Mouse (Mus musculus): Measurements from ENCODE around the gene Pex11b.
"Not testable (repeated sequence)": the region's sequence is repeated elsewhere in the genome, so short reads cannot be mapped to it uniquely, and the experiment has no call there.

The Pex11b gene

GRCm38 (mm10) chr3:96634928-96635879, at the start of gene Pex11b, which contains the start of gene Gm42957:
Gene Pex11b, plus strand, starts transcription at chr3:96635376.
Gene Gm42957, plus strand, starts transcription at chr3:96635474.
- peak; percentile 87 to 89 for DNase-seq

DNA sequence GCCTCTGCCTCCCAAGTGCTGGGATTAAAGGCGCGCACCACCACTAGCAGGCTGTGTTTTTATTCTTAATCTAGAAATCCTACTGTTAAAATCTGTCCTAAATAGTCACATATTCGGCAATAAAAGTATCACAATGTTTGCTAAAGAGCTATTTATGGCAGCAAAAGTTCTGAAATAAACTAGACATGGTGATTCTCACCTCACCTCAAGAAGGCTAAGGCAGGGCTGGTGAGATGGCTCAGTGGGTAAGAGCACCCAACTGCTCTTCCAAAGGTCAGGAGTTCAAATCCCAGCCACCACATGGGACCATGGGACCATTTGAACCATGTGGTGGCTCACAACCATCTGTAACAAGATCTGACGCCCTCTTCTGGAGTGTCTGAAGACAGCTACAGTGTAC, 44.5 kb upstream of the Pex11b start:
- no peak for DNase-seq

GRCm38 (mm10) chr3:96593374-96593773, 41.8 kb upstream of the Pex11b start:
- peak in 1 of 2 experiments; percentile 62 for DNase-seq

- peak; percentile 97 to 98 for DNase-seq
These were observed 41.2 kb upstream of the Pex11b start, which contains the start of gene Polr3gl for GRCm38 (mm10) chr3:96593790-96594560. Gene Polr3gl, minus strand, starts transcription at chr3:96594181.

DNA sequence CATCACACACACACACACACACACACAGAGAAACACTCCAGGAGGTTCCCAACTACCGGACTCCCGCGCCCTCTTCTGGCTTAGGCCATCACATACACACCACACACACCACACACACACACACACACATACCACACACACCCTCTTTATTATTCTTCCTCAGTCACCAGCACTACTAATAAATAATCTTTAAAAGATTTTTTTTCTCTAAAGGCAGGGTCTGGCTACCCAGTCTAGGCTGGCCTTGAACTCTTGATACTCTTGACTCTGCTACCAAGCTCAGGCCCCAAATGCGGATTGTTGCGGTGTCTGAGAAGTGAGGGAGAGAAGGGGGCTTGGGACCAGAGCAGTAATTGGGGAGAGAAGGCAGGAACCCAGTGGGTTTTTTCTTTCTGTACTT, 40.3 kb upstream of the Pex11b start:
- DNase-seq, result peak in 1 of 2 experiments; percentile 49

DNA sequence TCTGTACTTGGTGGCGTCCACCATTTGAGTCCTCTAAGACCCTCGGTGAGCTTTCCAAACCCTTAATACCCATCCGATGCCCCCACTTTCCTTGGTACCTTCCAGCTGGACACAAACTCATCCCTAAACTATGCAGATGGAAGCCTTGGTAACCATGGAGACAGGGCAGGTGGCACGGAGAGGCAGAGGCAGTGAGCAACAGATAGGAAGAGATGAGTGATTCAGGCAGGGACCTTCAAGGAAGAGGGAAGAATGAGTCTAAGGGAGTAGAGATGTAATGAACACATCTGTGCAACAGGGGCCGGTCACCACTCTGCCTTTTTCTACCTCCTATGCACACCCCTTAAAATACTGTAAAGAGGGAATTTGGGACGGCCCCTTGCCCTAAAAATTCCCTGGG, 39.5 kb upstream of the Pex11b start:
- DNase-seq, result peak; percentile 57 to 65

GRCm38 (mm10) chr3:96596228-96596707, 38.9 kb upstream of the Pex11b start, which contains the start of gene Ankrd34a:
Gene Ankrd34a, plus strand, starts transcription at chr3:96596636.
- DNase-seq, result peak; percentile 88

DNA sequence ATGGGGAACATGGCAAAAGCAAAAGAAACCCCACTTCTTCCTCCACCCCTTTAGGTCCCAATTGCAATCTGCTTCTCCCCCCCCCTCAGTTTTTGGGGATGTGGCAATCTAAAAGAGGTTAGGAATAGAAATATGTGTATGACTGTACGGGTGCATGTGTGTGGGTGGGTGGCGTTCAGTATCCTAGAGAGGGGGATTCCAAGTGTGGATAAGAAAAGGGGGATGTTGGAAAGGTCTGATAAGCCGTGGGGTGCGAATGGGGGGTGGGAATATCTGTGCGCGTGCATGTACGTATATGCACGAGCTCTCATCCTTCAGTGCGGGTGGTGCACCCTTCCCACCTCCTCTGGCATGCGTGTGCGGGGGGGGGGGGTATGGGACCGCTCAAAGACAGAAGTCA, 38.3 kb upstream of the Pex11b start:
- peak; percentile 48 to 55 for DNase-seq

DNA sequence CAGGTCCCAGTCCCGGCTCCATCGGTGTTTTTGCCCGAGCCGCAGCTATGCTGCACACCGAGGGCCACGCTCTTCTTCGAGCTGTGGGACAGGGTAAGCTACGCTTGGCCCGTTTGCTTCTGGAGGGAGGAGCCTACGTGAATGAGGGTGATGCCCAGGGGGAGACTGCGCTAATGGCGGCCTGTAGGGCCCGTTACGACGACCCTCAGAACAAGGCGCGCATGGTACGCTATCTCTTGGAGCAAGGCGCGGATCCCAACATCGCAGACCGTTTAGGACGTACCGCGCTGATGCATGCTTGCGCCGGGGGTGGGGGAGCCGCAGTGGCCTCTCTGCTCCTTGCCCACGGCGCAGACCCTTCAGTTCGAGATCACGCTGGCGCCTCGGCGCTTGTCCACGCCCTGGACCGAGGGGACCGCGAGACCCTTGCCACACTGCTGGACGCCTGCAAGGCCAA, 37.7 kb upstream of the Pex11b start:
- peak; percentile 54 to 68 for DNase-seq

- peak; percentile 78 to 82 for DNase-seq
These were observed 36.8 kb upstream of the Pex11b start for GRCm38 (mm10) chr3:96598156-96599068.

DNA sequence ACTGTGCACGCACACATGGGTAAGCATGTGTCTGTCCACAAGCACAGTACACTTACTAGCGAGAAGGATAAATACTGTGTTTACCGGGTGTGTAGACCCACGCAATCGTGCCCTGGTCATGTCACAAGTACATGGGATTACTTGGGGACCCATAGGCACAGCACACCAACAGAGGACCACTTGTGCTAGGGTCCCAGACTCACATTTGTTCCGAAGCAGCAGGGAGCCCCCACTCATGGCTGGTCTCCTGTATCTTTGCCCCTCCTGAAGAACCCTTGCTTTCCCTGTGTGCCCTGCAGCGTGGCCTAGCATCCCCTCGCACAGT, 36.1 kb upstream of the Pex11b start:
- no peak for DNase-seq

- no peak for DNase-seq
These were observed 35.8 kb upstream of the Pex11b start for GRCm38 (mm10) chr3:96599411-96599810.

DNA sequence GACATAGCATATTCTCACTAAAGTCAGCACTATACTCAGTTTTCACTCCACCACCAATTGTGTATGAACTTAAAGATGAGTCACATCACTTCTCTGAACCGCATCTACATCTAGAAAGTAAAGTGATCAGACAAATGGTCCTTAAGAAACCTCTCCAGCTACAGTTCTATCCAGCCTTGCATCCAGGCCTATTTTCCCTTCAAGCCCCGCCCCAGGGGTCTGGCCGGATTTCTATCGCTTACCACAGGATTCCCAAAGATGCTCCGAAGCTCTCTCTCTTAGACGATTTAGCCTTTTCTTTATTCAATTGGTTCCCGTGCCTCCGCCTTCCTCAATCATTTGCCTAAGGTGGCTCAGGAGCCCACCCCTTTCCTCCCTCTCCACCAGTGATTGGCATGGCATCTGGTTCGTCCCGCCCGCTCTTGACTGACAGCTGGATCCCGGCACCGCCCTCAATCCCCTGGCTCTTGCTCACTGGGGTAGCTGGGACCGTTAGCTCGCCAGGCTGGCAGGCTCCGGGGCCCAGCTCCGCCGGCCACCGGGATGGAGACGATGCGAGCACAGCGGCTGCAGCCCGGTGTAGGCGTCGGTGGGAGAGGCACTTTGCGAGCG, 34.4 kb upstream of the Pex11b start, which contains the start of gene Lix1l:
Lix1l (plus strand) TSS at position 511 of the 612 bp plus-strand sequence.
- DNase-seq, result peak; percentile 89 to 93

DNA sequence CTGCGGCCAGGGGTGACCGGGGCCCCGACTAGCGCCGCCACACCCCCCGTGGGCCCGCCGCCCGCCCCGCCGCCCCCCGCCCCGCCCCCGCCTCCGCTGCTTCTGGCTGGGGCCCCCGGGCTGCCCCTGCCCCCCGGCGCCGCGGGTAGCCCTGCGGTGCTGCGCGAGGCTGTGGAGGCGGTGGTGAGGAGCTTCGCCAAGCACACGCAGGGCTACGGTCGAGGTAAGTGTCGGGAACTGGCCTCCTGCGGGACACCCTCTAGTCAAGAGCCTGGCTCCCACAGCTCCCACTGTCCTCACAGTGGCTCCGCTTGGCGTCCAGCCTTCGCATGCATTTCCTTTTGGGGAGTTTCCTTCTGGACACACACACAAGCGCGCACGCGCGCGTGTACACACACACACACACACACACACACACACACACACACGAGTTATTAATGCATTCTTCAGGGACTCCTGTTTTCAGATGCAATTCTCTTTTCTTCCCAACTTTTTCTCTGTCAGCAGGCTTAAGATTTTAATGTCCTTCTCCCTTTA, 33.9 kb upstream of the Pex11b start:
- peak; percentile 67 to 71 for DNase-seq

GRCm38 (mm10) chr3:96601941-96602703, 33.1 kb upstream of the Pex11b start:
- peak; percentile 56 to 69 for DNase-seq

DNA sequence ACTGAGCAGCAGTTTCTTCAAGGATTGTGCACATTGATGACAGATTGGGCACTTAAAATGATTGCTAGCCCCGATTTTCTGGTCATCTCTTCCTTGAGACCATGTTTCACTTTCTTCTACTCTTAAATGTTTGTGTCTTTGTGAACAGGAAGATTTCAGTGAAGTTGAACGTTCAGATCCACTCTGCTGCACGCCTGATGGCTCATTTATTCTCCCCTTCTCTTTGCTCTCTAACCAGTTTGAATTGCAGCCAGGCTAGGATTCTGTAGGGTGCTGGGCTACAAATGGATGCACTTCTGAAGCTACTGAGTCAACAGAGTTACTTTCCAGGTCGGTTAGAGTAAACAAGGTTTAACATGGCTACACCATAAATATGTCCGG, 32.5 kb upstream of the Pex11b start:
- no peak for DNase-seq

DNA sequence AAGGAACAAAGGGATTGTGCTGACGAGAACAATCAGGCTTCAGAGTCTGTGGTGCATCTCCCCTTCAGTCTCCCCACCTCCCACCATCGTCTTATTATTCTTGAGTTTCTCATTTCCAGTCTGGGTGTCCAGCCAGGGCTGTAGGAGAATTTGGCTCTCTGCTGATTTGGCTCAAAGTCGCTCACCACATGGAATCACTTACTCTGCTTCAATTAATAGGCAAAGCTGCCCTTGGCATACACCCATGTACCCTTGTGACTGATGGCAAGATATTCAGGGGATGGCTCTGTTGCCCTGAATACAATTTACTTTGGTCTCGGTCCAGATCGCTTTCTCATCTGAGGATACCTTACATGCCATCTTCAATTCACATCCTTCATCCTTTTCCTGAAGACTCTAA, 31.9 kb upstream of the Pex11b start:
- peak; percentile 90 to 92 for DNase-seq

DNA sequence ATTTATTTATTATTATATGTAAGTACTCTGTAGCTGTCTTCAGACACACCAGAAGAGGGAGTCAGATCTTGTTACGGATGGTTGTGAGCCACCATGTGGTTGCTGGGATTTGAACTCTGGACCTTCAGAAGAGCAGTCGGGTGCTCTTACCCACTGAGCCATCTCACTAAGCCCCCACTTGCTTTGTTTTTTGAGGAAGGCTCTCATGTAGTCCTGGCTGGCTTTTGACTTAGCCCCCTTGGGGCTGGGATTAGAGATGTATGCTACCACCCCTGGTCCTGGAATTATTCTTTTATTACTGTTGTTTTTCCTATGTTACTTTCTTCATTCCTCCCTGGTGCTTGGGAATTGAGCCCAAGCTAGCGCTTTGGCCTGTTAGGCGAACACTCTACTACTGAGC, 29.2 kb upstream of the Pex11b start:
- not testable (repeated sequence) for DNase-seq

GRCm38 (mm10) chr3:96606618-96607017, 28.6 kb upstream of the Pex11b start:
- no peak for DNase-seq

GRCm38 (mm10) chr3:96617941-96618340, 17.2 kb upstream of the Pex11b start:
- DNase-seq, result no peak

- no peak for DNase-seq
These were observed 12.0 kb upstream of the Pex11b start for GRCm38 (mm10) chr3:96623201-96623600.
